Mouse (Mus musculus): Measurements from ENCODE around the gene Pgam5. TPM values are rescaled to one million over a fixed set of nuclear protein-coding genes. Genes with fewer than 3 reads are reported as not detected.

Pgam5 gene
- polyA plus RNA-seq, 1 experiment from 2014 or later: 71.6 TPM

DNA sequence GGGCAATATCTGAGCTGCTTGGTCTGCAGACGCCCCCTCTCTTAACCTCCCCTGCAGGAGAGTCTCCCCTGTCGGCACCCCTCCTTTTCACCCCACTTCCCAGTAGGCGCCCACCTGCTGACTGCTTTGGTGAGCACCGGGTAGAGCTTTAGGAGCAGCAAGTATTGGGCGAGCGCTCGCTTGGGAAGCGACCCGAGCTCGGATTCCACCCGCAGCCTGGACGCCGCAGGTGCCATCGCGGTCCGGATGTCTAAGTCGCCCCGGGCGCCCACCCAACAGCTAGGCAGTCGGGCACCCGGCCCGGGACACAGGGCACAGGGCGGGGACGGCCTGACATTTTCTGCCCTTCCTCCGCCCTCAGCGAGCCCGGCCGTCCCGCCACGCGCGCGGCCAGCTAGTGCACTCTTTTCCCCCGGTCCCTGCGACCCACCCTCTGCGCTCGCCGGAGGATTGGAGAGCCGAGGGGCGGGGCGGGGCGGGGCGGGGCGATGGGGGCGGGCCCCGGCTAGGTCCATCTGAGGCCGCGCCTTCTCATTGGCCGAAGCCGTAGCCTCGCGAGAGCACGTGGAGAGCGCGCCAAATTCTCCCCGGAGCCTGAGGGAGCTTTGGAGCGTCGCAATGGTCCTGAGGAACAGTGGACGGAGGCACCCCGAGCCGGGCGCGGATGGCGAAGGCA, 16.2 kb upstream of the Pgam5 start, which contains the start of the genes Pxmp2 and Pole:
Pxmp2 (minus strand) TSS at position 417 of the 676 bp plus-strand sequence.
Pole (plus strand) TSS at position 537 of the 676 bp plus-strand sequence.
- peak; percentile 96 for DNase-seq (ENCODE audit: low spot score)
- Histone ChIP-seq H3K36me3 (ENCODE audit: control insufficient read depth, insufficient read depth, low read length) (peaks cover 13% of the 10 kb centered on the region), H3K4me2 (ENCODE audit: low read length) (peak within 1 kb of the TSS; percentile 63), H3K27ac (ENCODE audit: low read depth) (peak within 1 kb of the TSS; percentile 38), H3K9ac (ENCODE audit: low read length) (peak within 1 kb of the TSS; percentile 82), H3K9me3 (ENCODE audit: control insufficient read depth, low read length) (no peaks in the 10 kb centered on the region), H3K4me1 (replicated peaks; ENCODE audit: control insufficient read depth, insufficient read depth, low read length) (peaks cover 9% of the 10 kb centered on the region), H3K4me3 (ENCODE audit: low read depth, low read length) (peak within 1 kb of the TSS; percentile 84), H3K27me3 (replicated peaks; ENCODE audit: control insufficient read depth, insufficient read depth, low read length) (peaks cover 15% of the 10 kb centered on the region)
- peak; percentile 98 for ATAC-seq (replicated peaks; ENCODE audit: low FRiP score, low TSS enrichment, low read depth)
- under 1% methylated on average over 56 of the region's 64 CpGs for WGBS

GRCm38 (mm10) chr5:110285156-110285555, 15.4 kb upstream of the Pgam5 start:
- H3K27me3 ChIP-seq (replicated peaks; ENCODE audit: control insufficient read depth, insufficient read depth, low read length): peaks cover 15% of the 10 kb centered on the region
- H3K4me1 ChIP-seq (replicated peaks; ENCODE audit: control insufficient read depth, insufficient read depth, low read length): peaks cover 9% of the 10 kb centered on the region
- H3K27ac ChIP-seq (ENCODE audit: low read depth): no peak overlapping the region
- peak overlapping the region; percentile 63 for H3K4me2 ChIP-seq (ENCODE audit: low read length)
- ATAC-seq (replicated peaks; ENCODE audit: low FRiP score, low TSS enrichment, low read depth) (no peak), DNase-seq (ENCODE audit: low spot score) (peak; percentile 56)
- no peaks in the 10 kb centered on the region for H3K9me3 ChIP-seq (ENCODE audit: control insufficient read depth, low read length)
- H3K36me3 ChIP-seq (ENCODE audit: control insufficient read depth, insufficient read depth, low read length): peaks cover 7% of the 10 kb centered on the region
- WGBS: 4% methylated on average over 15 of the region's 15 CpGs
- H3K9ac ChIP-seq (ENCODE audit: low read length): no peak overlapping the region
- peak overlapping the region; percentile 84 for H3K4me3 ChIP-seq (ENCODE audit: low read depth, low read length)

DNA sequence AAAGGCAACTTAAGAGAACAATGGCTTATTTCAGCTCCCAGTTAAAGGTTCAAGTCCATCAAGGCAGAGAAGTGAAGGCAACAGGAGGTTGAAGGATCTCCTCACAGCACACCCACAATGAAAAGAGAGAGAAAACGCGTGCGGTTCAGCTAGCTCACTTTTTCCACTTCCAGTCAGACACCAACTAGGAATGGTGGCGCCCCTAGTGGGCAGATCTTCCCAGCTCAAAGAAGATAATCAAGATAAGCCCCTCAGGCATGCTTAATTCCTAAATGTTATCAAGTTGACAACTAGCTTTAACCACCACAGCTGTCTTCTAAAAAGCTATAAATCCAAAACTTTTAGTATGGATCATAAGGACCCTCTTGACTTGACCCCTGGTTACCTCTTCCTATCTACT, 14.8 kb upstream of the Pgam5 start:
- Histone ChIP-seq H3K27me3 (replicated peaks; ENCODE audit: control insufficient read depth, insufficient read depth, low read length) (peaks cover 15% of the 10 kb centered on the region), H3K4me2 (ENCODE audit: low read length) (peak overlapping the region; percentile 63), H3K27ac (ENCODE audit: low read depth) (no peak overlapping the region), H3K4me3 (ENCODE audit: low read depth, low read length) (peak overlapping the region; percentile 84; the same call in 1 of the 2 replicates), H3K9ac (ENCODE audit: low read length) (no peak overlapping the region), H3K9me3 (ENCODE audit: control insufficient read depth, low read length) (no peaks in the 10 kb centered on the region), H3K4me1 (replicated peaks; ENCODE audit: control insufficient read depth, insufficient read depth, low read length) (peaks cover 9% of the 10 kb centered on the region), H3K36me3 (ENCODE audit: control insufficient read depth, insufficient read depth, low read length) (peaks cover 1% of the 10 kb centered on the region; the same call in 1 of the 2 replicates)
- 16% methylated on average over 4 of the region's 4 CpGs for WGBS
- peak; percentile 73 for DNase-seq (ENCODE audit: low spot score)
- no peak for ATAC-seq (replicated peaks; ENCODE audit: low FRiP score, low TSS enrichment, low read depth)

DNA sequence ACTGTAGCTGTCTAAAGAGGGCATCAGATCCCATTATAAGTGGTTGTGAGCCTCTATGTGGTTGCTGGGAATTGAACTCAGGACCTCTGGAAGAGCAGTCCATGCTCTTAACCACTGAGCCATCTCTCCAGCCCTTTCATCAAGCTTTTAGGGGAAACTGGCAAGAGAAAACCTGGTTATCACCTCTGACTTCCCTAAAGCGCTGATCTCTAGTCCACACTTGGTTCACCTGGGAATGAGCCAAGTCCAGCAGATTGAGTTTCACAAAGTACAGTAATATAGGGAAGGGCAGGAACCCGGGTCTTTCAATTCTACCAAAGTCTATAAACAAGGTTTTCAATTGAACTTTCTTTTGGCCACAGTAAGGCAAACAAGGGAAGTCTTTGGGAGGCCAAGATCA, 12.3 kb upstream of the Pgam5 start:
- no peak overlapping the region for H3K4me3 ChIP-seq (ENCODE audit: low read depth, low read length)
- H3K9me3 ChIP-seq (ENCODE audit: control insufficient read depth, low read length): no peaks in the 10 kb centered on the region
- H3K27ac ChIP-seq (ENCODE audit: low read depth): no peak overlapping the region
- ATAC-seq (replicated peaks; ENCODE audit: low FRiP score, low TSS enrichment, low read depth) (no peak), DNase-seq (ENCODE audit: low spot score) (no peak)
- H3K9ac ChIP-seq (ENCODE audit: low read length): no peak overlapping the region
- peaks cover 7% of the 10 kb centered on the region for H3K4me1 ChIP-seq (replicated peaks; ENCODE audit: control insufficient read depth, insufficient read depth, low read length)
- 82% methylated on average over 2 of the region's 2 CpGs for WGBS
- H3K27me3 ChIP-seq (replicated peaks; ENCODE audit: control insufficient read depth, insufficient read depth, low read length): peaks cover 15% of the 10 kb centered on the region
- H3K4me2 ChIP-seq (ENCODE audit: low read length): no peak overlapping the region
- no peaks in the 10 kb centered on the region for H3K36me3 ChIP-seq (ENCODE audit: control insufficient read depth, insufficient read depth, low read length)

GRCm38 (mm10) chr5:110276910-110277309, 7.2 kb upstream of the Pgam5 start:
- Histone ChIP-seq H3K4me2 (ENCODE audit: low read length) (no peak overlapping the region), H3K36me3 (ENCODE audit: control insufficient read depth, insufficient read depth, low read length) (no peaks in the 10 kb centered on the region), H3K9me3 (ENCODE audit: control insufficient read depth, low read length) (no peaks in the 10 kb centered on the region), H3K4me3 (ENCODE audit: low read depth, low read length) (no peak overlapping the region), H3K27ac (ENCODE audit: low read depth) (no peak overlapping the region), H3K27me3 (replicated peaks; ENCODE audit: control insufficient read depth, insufficient read depth, low read length) (no peaks in the 10 kb centered on the region), H3K4me1 (replicated peaks; ENCODE audit: control insufficient read depth, insufficient read depth, low read length) (no peaks in the 10 kb centered on the region), H3K9ac (ENCODE audit: low read length) (no peak overlapping the region)
- WGBS: 82% methylated on average over 1 of the region's 1 CpGs
- ATAC-seq (replicated peaks; ENCODE audit: low FRiP score, low TSS enrichment, low read depth) (no peak; the same call in 1 of the 2 replicates), DNase-seq (ENCODE audit: low spot score) (no peak)

GRCm38 (mm10) chr5:110276391-110276790, 6.7 kb upstream of the Pgam5 start:
- Histone ChIP-seq H3K27me3 (replicated peaks; ENCODE audit: control insufficient read depth, insufficient read depth, low read length) (no peaks in the 10 kb centered on the region), H3K4me3 (ENCODE audit: low read depth, low read length) (no peak overlapping the region), H3K36me3 (ENCODE audit: control insufficient read depth, insufficient read depth, low read length) (no peaks in the 10 kb centered on the region), H3K9ac (ENCODE audit: low read length) (no peak overlapping the region), H3K27ac (ENCODE audit: low read depth) (no peak overlapping the region), H3K4me2 (ENCODE audit: low read length) (no peak overlapping the region), H3K9me3 (ENCODE audit: control insufficient read depth, low read length) (no peaks in the 10 kb centered on the region), H3K4me1 (replicated peaks; ENCODE audit: control insufficient read depth, insufficient read depth, low read length) (no peaks in the 10 kb centered on the region)
- no peak for ATAC-seq (replicated peaks; ENCODE audit: low FRiP score, low TSS enrichment, low read depth)
- 81% methylated on average over 2 of the region's 2 CpGs for WGBS
- no peak for DNase-seq (ENCODE audit: low spot score)

DNA sequence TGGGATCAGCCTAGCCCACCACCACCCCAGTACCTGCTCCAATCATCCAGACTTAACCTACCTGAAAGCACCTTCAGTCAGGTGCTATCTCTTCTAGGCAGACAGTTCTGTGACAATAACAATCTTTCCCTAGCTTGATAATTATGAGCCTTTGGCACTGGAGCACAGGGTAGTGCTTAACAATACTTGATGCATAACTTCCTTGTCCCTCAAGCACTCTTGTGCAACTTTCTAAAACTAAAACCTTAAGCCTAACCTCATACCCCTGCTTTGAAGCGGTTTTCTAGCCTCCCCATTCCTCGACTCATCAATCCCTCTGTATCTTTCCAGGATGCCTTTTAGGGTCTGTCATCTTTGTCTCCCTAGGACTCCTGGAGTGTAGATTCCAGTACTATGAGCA, 5.1 kb upstream of the Pgam5 start:
- H3K27ac ChIP-seq (ENCODE audit: low read depth): no peak overlapping the region
- ATAC-seq (replicated peaks; ENCODE audit: low FRiP score, low TSS enrichment, low read depth): no peak
- WGBS: 74% methylated on average over 2 of the region's 2 CpGs

GRCm38 (mm10) chr5:110274147-110274546, 4.4 kb upstream of the Pgam5 start:
- H3K4me3 ChIP-seq (ENCODE audit: low read depth, low read length): no peak overlapping the region
- H3K9ac ChIP-seq (ENCODE audit: low read length): no peak overlapping the region
- no peaks in the 10 kb centered on the region for H3K27me3 ChIP-seq (replicated peaks; ENCODE audit: control insufficient read depth, insufficient read depth, low read length)
- ATAC-seq (replicated peaks; ENCODE audit: low FRiP score, low TSS enrichment, low read depth) (no peak), DNase-seq (ENCODE audit: low spot score) (no peak)
- no peaks in the 10 kb centered on the region for H3K4me1 ChIP-seq (replicated peaks; ENCODE audit: control insufficient read depth, insufficient read depth, low read length)
- H3K27ac ChIP-seq (ENCODE audit: low read depth): no peak overlapping the region
- no peaks in the 10 kb centered on the region for H3K36me3 ChIP-seq (ENCODE audit: control insufficient read depth, insufficient read depth, low read length)
- H3K9me3 ChIP-seq (ENCODE audit: control insufficient read depth, low read length): no peaks in the 10 kb centered on the region
- WGBS: 75% methylated on average over 4 of the region's 4 CpGs
- H3K4me2 ChIP-seq (ENCODE audit: low read length): no peak overlapping the region

More for the DNA sequence above, 5.1 kb upstream of the Pgam5 start:
- H3K9me3 ChIP-seq (ENCODE audit: control insufficient read depth, low read length): no peaks in the 10 kb centered on the region
- H3K36me3 ChIP-seq (ENCODE audit: control insufficient read depth, insufficient read depth, low read length): no peaks in the 10 kb centered on the region
- no peak overlapping the region for H3K4me2 ChIP-seq (ENCODE audit: low read length)
- H3K4me3 ChIP-seq (ENCODE audit: low read depth, low read length): no peak overlapping the region
- no peak for DNase-seq (ENCODE audit: low spot score)
- no peaks in the 10 kb centered on the region for H3K4me1 ChIP-seq (replicated peaks; ENCODE audit: control insufficient read depth, insufficient read depth, low read length)
- no peaks in the 10 kb centered on the region for H3K27me3 ChIP-seq (replicated peaks; ENCODE audit: control insufficient read depth, insufficient read depth, low read length)
- no peak overlapping the region for H3K9ac ChIP-seq (ENCODE audit: low read length)

DNA sequence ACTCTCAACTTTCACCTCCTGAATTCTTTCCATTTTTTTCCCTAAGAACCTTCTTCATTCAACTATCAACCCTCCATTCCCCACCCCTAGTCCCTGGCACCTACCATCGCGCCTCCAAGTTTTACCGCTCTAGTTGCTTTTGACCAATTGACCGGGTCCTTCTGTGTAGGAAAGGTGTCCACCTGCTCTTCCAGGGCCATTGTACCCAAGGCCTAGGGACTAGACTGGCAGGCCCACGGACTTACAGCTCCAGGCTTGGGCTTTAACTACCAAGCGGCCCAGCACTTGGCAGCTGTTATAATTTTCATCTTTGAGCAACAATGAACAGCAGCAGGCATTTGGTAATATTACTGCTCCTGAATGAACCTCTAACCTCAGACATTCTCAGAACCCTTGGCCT, 529 bp upstream of the Pgam5 start:
- Histone ChIP-seq H3K27ac (ENCODE audit: low read depth) (no peak overlapping the region), H3K4me3 (ENCODE audit: low read depth, low read length) (no peak overlapping the region), H3K4me2 (ENCODE audit: low read length) (no peak overlapping the region), H3K36me3 (ENCODE audit: control insufficient read depth, insufficient read depth, low read length) (peaks cover 21% of the 10 kb centered on the region), H3K4me1 (replicated peaks; ENCODE audit: control insufficient read depth, insufficient read depth, low read length) (peaks cover 6% of the 10 kb centered on the region), H3K9ac (ENCODE audit: low read length) (no peak overlapping the region), H3K9me3 (ENCODE audit: control insufficient read depth, low read length) (no peaks in the 10 kb centered on the region), H3K27me3 (replicated peaks; ENCODE audit: control insufficient read depth, insufficient read depth, low read length) (no peaks in the 10 kb centered on the region)
- ATAC-seq (replicated peaks; ENCODE audit: low FRiP score, low TSS enrichment, low read depth) (0 out of 2 replicates have a peak, but pooled peaks have one; percentile 26), DNase-seq (ENCODE audit: low spot score) (no peak)
- WGBS: 93% methylated on average over 6 of the region's 6 CpGs

Data from intestine, embryonic 14.5 days (tissue).